Mouse (Mus musculus) embryonic facial prominence, embryonic 14.5 days (tissue): ENCODE measurements around the gene Clec10a. TPM values are rescaled to one million over a fixed set of nuclear protein-coding genes. Genes with fewer than 3 reads are reported as not detected.
A peak's percentile ranks its signal among the peaks of the same experiment; 100 is the strongest.

Source experiments
- ATAC-seq: fragments of 200-750 bp; cut with Nextera tagmentation; 2 replicates; pipeline ENCODE4 v1.8.0; 2017; ENCODE audit warnings: low read depth, moderate number of reproducible peaks, moderate TSS enrichment
- DNase-seq: peaks from one replicate; pipeline ENCODE4 v3.0.0-alpha.2; 2015; ENCODE audit warnings: low spot score
- H3K27ac ChIP-seq: fragments of 300-500 bp; sonication (generic); replicated peaks from 2 replicates; pipeline ENCODE4 v1.5.1; 2014; ENCODE audit warnings: low read depth, mild to moderate bottlenecking, low read length, moderate library complexity
- H3K27me3 ChIP-seq: fragments of 300-500 bp; sonication (generic); replicated peaks from 2 replicates; pipeline ENCODE4 v1.6.1; 2014; ENCODE audit warnings: low read length; ENCODE audit not compliant: control insufficient read depth, insufficient read depth
- H3K36me3 ChIP-seq: fragments of 300-500 bp; sonication (generic); 2 replicates; pipeline ENCODE4 v1.6.1; 2014; ENCODE audit warnings: low read length, mixed read lengths; ENCODE audit not compliant: control insufficient read depth, insufficient read depth
- H3K4me1 ChIP-seq: fragments of 300-500 bp; sonication (generic); 2 replicates; pipeline ENCODE4 v1.6.1; 2014; ENCODE audit warnings: antibody characterized with exemption, low read length; ENCODE audit not compliant: control insufficient read depth, insufficient read depth
- H3K4me2 ChIP-seq: fragments of 300-500 bp; sonication (generic); 2 replicates; pipeline ENCODE4 v1.6.1; 2014; ENCODE audit warnings: low read depth, mild to moderate bottlenecking, low read length, moderate library complexity, mixed read lengths
- H3K4me3 ChIP-seq: fragments of 300-500 bp; sonication (generic); 2 replicates; pipeline ENCODE4 v1.5.1; 2014; ENCODE audit warnings: low read depth, mild to moderate bottlenecking, low read length
- H3K9ac ChIP-seq: fragments of 300-500 bp; sonication (generic); 2 replicates; pipeline ENCODE4 v1.6.1; 2014; ENCODE audit warnings: low read depth, mild to moderate bottlenecking, low read length, moderate library complexity, mixed read lengths
- H3K9me3 ChIP-seq: fragments of 300-500 bp; sonication (generic); 2 replicates; pipeline ENCODE4 v1.6.1; 2016; ENCODE audit warnings: low read length; ENCODE audit not compliant: control insufficient read depth
- WGBS: fragments of 180-500 bp; shearing (Covaris S2); extraction: QIAGEN DNeasy Blood & Tissue Kit; methylation state at CpG from one replicate; pipeline ENCODE4 v1.1.7; 2014; 5-methylcytosine and 5-hydroxymethylcytosine counted together
- polyA plus RNA-seq: library from polyadenylated mRNA; unstranded; fragments of >200 nt; fragmentation: Nextera tagmentation; extraction: Ambion mirVana; gene quantifications from 2 replicates; pipeline ENCODE4 v1.2.1, GENCODE M21; 2014

Clec10a gene
- polyA plus RNA-seq, 1 experiment from 2014 or later, result 1.5 TPM

DNA sequence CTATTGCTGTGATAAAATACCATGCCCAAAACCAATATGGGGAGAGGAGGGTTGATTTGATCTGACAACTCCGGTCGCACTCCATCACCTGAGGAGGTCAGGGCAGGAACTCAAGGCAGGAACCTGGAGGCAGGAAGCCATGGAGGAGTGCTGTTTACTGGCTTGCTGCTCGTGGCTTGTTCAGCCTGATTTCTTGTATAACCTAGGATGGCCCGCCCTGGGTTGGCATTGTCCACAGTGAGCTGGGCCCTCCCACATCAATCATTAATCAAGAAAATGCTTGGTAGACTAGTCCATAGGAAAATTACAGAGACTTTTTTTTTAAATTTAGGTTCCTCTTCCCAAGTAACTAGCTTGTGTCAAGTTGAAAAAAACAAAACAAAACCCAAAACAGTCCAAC is 18.5 kb downstream of the Clec10a start:
- no peaks in the 10 kb centered on the region for H3K27me3 ChIP-seq
- DNase-seq (no peak), ATAC-seq (no peak)
- H3K36me3 ChIP-seq, result no peaks in the 10 kb centered on the region
- no peak overlapping the region for H3K4me2 ChIP-seq
- H3K9me3 ChIP-seq, result peaks cover 5% of the 10 kb centered on the region; the same call in 1 of the 2 replicates
- no peak overlapping the region for H3K9ac ChIP-seq
- H3K4me1 ChIP-seq, result no peaks in the 10 kb centered on the region
- no peak overlapping the region for H3K27ac ChIP-seq
- 83% methylated on average over 4 of the region's 4 CpGs for WGBS
- H3K4me3 ChIP-seq, result no peak overlapping the region

DNA sequence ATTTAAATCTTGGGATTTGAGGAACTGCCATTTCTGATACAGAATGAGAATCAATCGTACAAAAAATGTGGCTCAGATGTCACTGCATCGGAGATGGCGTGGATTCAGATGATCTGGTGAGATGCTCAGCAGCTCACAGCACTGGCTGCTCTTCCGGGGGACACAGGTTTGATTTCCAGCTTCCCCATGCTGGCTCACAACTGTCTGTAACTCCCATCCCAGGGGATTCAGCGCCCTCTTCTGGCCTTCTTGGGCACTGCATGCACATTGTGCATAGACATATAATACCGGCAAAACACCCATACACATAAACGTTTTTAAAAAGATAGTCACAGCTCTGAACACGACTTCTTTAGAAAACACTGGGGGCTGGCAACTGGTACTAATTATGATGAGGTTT is 21.6 kb downstream of the Clec10a start:
- H3K4me2 ChIP-seq, result no peak overlapping the region
- no peak overlapping the region for H3K27ac ChIP-seq
- H3K27me3 ChIP-seq, result no peaks in the 10 kb centered on the region
- ATAC-seq (no peak), DNase-seq (no peak)
- H3K4me1 ChIP-seq, result no peaks in the 10 kb centered on the region
- H3K36me3 ChIP-seq, result no peaks in the 10 kb centered on the region
- peaks cover 5% of the 10 kb centered on the region; the same call in 1 of the 2 replicates for H3K9me3 ChIP-seq
- 71% methylated on average over 8 of the region's 8 CpGs for WGBS
- H3K9ac ChIP-seq, result no peak overlapping the region
- no peak overlapping the region for H3K4me3 ChIP-seq

DNA sequence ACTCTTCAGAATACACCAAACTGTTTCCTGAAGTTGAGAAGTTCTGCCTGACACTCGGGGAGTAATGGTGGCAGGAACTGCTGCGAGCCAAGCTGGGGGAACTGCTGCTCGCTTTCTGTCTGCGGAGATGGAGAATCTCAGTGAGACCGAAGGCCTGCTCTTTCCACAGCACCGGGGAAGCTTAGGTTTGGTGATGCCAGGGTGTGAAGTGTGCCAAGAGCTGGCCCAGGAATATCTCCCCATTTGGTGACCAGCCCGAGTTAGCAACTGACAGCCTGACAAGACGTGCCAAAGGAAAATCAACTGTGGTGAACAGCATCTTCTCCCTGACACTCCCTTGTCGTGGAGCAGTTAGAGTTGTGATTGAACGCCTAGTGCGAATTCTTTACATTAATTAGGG is 22.3 kb downstream of the Clec10a start:
- no peak for ATAC-seq
- no peak overlapping the region for H3K4me2 ChIP-seq
- no peak for DNase-seq
- H3K4me1 ChIP-seq, result no peaks in the 10 kb centered on the region
- no peak overlapping the region for H3K9ac ChIP-seq
- H3K27ac ChIP-seq, result no peak overlapping the region
- WGBS, result 78% methylated on average over 11 of the region's 11 CpGs
- no peak overlapping the region for H3K4me3 ChIP-seq
- no peaks in the 10 kb centered on the region for H3K27me3 ChIP-seq
- peaks cover 5% of the 10 kb centered on the region; the same call in 1 of the 2 replicates for H3K9me3 ChIP-seq
- H3K36me3 ChIP-seq, result no peaks in the 10 kb centered on the region

DNA sequence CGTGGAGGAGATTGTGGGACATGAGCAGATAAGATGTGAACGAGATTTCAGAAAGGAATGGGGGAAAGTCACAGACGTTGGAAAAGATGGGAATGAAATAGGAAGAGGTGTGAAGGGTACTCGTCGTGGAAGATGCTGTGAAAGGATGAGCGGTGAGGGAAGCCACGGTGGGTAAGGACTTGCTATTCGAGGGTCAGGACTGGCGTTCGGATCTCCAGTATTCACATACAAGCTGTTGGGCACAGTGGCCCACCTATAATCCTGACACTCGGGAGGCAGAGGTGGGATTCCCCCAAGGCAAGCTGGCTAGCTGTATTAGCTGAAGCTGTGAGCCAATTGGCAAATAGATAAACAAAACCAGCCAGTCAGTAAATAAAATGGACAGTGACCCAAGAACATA is 22.8 kb downstream of the Clec10a start:
- peaks cover 5% of the 10 kb centered on the region; the same call in 1 of the 2 replicates for H3K9me3 ChIP-seq
- H3K9ac ChIP-seq, result no peak overlapping the region
- no peaks in the 10 kb centered on the region for H3K27me3 ChIP-seq
- no peaks in the 10 kb centered on the region for H3K36me3 ChIP-seq
- H3K4me2 ChIP-seq, result no peak overlapping the region
- no peak for ATAC-seq
- DNase-seq, result no peak
- 76% methylated on average over 11 of the region's 11 CpGs for WGBS
- no peaks in the 10 kb centered on the region for H3K4me1 ChIP-seq
- no peak overlapping the region for H3K27ac ChIP-seq
- no peak overlapping the region for H3K4me3 ChIP-seq

DNA sequence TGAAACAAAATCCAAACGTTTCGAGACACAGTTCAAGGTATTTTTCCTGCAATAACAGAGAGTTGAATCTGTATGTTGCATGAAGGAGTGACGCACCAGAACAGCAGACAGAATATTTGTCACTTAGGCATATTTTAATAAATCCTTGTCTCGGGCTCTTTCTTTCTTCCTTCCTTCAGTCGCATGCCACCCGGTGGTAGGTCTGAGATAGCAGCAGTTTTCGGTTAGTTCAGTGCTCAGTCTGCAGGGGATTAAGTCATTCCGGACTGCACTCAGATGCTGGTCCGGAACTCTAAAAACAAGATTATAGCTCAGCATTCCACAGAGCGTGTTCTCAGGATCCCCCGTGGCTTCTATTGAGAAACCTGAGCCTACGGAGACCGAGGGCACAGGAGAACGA is 23.4 kb downstream of the Clec10a start:
- WGBS, result 24% methylated on average over 14 of the region's 14 CpGs
- H3K4me2 ChIP-seq, result no peak overlapping the region
- DNase-seq (peak; percentile 55), ATAC-seq (no peak)
- H3K9ac ChIP-seq, result no peak overlapping the region
- H3K4me3 ChIP-seq, result no peak overlapping the region
- no peak overlapping the region for H3K27ac ChIP-seq
- no peaks in the 10 kb centered on the region for H3K27me3 ChIP-seq
- no peaks in the 10 kb centered on the region for H3K4me1 ChIP-seq
- peaks cover 5% of the 10 kb centered on the region; the same call in 1 of the 2 replicates for H3K9me3 ChIP-seq
- H3K36me3 ChIP-seq, result no peaks in the 10 kb centered on the region

DNA sequence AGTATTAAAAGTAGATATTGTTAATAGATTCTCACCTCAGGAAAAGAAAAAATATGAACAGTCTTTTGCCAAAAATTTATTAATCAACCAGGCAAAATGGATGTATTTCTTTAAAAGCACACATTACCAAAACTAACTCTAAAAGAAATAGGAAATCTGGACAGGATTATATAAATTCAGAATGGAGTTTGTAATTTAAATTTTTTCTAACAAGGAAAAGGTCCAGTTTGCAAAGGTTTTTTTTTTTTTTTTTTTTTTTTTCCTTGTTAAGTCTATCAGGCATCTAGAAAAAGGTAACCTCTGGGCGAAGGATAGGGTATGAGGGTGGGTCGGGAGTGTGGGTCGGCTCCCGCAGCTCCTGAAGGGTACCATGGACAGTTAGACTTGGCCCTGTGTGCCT is 24.5 kb downstream of the Clec10a start:
- Histone ChIP-seq H3K4me2 (no peak overlapping the region), H3K36me3 (no peaks in the 10 kb centered on the region), H3K9ac (no peak overlapping the region), H3K4me1 (no peaks in the 10 kb centered on the region), H3K27me3 (no peaks in the 10 kb centered on the region), H3K4me3 (no peak overlapping the region), H3K27ac (no peak overlapping the region), H3K9me3 (peaks cover 5% of the 10 kb centered on the region; the same call in 1 of the 2 replicates)
- DNase-seq (no peak), ATAC-seq (no peak)
- WGBS, result 88% methylated on average over 4 of the region's 4 CpGs

DNA sequence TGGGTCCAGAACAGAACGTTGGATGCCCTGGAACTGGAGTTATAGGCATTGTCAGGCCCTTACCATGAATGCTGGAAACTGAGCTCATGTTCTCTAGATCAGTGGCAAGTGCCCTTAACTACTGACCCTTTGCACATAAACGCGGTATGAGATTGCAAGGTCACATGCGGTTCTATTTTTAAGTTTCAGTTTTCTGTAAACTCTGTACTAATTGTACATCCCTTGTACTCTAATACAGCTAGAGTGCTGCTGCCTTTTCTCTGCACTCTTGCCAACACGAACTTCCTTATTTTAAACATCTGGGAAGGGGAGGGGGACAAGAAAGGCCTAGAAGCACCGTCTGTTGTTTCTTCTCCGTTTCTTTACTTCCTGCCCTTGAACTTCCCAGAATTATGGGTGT is 29.1 kb downstream of the Clec10a start:
- no peaks in the 10 kb centered on the region for H3K4me1 ChIP-seq
- WGBS, result 60% methylated on average over 7 of the region's 7 CpGs
- no peaks in the 10 kb centered on the region for H3K9me3 ChIP-seq
- H3K36me3 ChIP-seq, result no peaks in the 10 kb centered on the region
- ATAC-seq (no peak), DNase-seq (no peak)
- no peaks in the 10 kb centered on the region for H3K27me3 ChIP-seq
- no peak overlapping the region for H3K9ac ChIP-seq
- H3K27ac ChIP-seq, result no peak overlapping the region
- H3K4me2 ChIP-seq, result no peak overlapping the region
- no peak overlapping the region for H3K4me3 ChIP-seq

DNA sequence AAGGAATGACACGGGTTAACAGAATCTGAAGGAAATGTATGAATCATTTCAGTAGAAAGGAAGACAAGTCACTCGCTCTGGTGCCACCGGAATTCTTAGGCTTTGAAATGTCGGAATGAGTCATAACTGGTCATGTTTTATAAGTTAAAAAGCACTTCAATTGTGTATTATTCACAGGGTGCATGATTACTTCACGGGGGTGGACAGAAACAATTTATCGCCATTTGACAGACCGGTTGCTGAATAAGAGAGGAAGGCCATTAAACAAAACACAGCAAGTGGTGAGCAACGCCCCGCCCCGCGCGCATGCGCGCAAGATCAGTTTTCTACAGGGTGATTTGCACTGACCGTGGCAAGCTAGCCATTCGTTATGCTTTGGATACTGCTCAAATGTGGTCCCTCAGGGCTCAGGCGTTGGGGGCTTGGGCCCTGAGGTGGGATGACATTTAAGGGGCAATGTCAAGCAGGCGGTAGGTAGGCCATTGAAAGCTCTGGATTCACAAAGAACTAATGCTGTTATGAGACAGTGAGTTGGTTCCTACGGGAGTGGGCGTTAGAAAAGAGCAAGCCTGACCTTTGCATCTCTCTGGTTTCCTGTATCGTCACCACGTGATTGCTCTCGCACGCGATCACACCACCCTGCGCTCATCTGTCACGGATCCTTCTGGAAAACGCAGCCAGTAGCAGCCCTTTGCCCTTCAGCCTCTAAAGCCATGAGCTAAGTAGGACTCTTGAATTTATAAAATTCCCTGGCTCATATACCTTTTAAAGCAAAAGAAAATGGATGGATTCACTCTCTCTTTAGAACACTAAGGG is 33.5 kb downstream of the Clec10a start:
- no peak for ATAC-seq
- Histone ChIP-seq H3K4me1 (peaks cover 4% of the 10 kb centered on the region; the same call in 1 of the 2 replicates), H3K27me3 (no peaks in the 10 kb centered on the region), H3K9ac (no peak overlapping the region), H3K4me3 (no peak overlapping the region), H3K9me3 (no peaks in the 10 kb centered on the region), H3K4me2 (no peak overlapping the region), H3K27ac (no peak overlapping the region), H3K36me3 (no peaks in the 10 kb centered on the region)
- 81% methylated on average over 28 of the region's 28 CpGs for WGBS
- no peak for DNase-seq

DNA sequence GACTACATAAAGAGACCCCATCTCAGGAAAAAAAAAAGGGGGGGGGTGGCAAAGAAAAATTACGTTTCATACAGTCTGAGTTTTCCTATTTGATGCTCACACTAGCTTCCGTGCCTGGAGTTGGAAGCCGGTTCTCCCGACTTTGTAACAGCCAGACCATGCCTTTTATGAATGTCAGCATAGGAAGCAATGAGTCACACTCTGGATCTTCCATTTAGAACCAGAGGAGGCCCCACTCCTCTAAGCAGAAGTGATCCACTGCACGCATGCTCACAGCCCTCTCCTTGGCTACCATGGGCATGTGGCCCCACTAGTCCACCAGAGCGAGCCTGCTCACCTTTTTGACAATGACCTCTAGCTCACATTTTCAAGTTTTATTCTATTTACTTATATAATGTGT is 35.2 kb downstream of the Clec10a start:
- Histone ChIP-seq H3K4me2 (no peak overlapping the region), H3K9me3 (no peaks in the 10 kb centered on the region), H3K27ac (no peak overlapping the region), H3K4me3 (no peak overlapping the region), H3K27me3 (no peaks in the 10 kb centered on the region), H3K9ac (no peak overlapping the region), H3K4me1 (peaks cover 4% of the 10 kb centered on the region; the same call in 1 of the 2 replicates), H3K36me3 (no peaks in the 10 kb centered on the region)
- DNase-seq (no peak), ATAC-seq (no peak)
- WGBS, result 81% methylated on average over 6 of the region's 6 CpGs
